Mouse (Mus musculus): Measurements from ENCODE around the gene Ttc7. TPM values are rescaled to one million over a fixed set of nuclear protein-coding genes. Genes with fewer than 3 reads are reported as not detected.

Gene Ttc7
- polyA plus RNA-seq, 1 experiment, result 88.6 TPM

GRCm38 (mm10) chr17:87335152-87335551, 52.5 kb downstream of the Ttc7 start:
- Histone ChIP-seq H3K27ac (ENCODE audit: insufficient read depth, low read length) (no peak overlapping the region), H3K4me1 (ENCODE audit: control insufficient read depth, insufficient read depth, insufficient read length) (no peaks in the 10 kb centered on the region), H3K4me3 (ENCODE audit: extremely low read depth, insufficient read depth, insufficient read length) (no peak overlapping the region), H3K36me3 (ENCODE audit: control insufficient read depth, insufficient read depth, low read length) (peaks cover 61% of the 10 kb centered on the region), H3K27me3 (ENCODE audit: control insufficient read depth, insufficient read depth, low read length) (no peaks in the 10 kb centered on the region)
- DNase-seq (ENCODE audit: low read depth in 1 of 2, low spot score in 2 of 2), result no peak
- no peak for TF ChIP-seq CTCF (IDR thresholded peaks at IDR 0.05; ENCODE audit: extremely low read depth, insufficient read depth, insufficient read length, insufficient replicate concordance)
- TF ChIP-seq POLR2A (IDR thresholded peaks at IDR 0.05; ENCODE audit: low read depth, low read length), result no peak
- WGBS, result 96% methylated on average over 14 of the region's 14 CpGs

GRCm38 (mm10) chr17:87335727-87336126, 53.0 kb downstream of the Ttc7 start:
- no peak overlapping the region for H3K4me3 ChIP-seq (ENCODE audit: extremely low read depth, insufficient read depth, insufficient read length)
- no peaks in the 10 kb centered on the region for H3K4me1 ChIP-seq (ENCODE audit: control insufficient read depth, insufficient read depth, insufficient read length)
- TF ChIP-seq POLR2A (IDR thresholded peaks at IDR 0.05; ENCODE audit: low read depth, low read length) (no peak), CTCF (IDR thresholded peaks at IDR 0.05; ENCODE audit: extremely low read depth, insufficient read depth, insufficient read length, insufficient replicate concordance) (no peak; the same call in 1 of the 2 replicates)
- WGBS, result 90% methylated on average over 2 of the region's 2 CpGs
- no peaks in the 10 kb centered on the region for H3K27me3 ChIP-seq (ENCODE audit: control insufficient read depth, insufficient read depth, low read length)
- DNase-seq (ENCODE audit: low read depth in 1 of 2, low spot score in 2 of 2), result no peak
- H3K36me3 ChIP-seq (ENCODE audit: control insufficient read depth, insufficient read depth, low read length), result peaks cover 60% of the 10 kb centered on the region
- no peak overlapping the region for H3K27ac ChIP-seq (ENCODE audit: insufficient read depth, low read length)

GRCm38 (mm10) chr17:87336910-87337309, 54.2 kb downstream of the Ttc7 start:
- no peak overlapping the region for H3K27ac ChIP-seq (ENCODE audit: insufficient read depth, low read length)
- H3K36me3 ChIP-seq (ENCODE audit: control insufficient read depth, insufficient read depth, low read length), result peaks cover 57% of the 10 kb centered on the region
- 93% methylated on average over 12 of the region's 12 CpGs for WGBS
- DNase-seq (ENCODE audit: low read depth in 1 of 2, low spot score in 2 of 2), result no peak
- H3K27me3 ChIP-seq (ENCODE audit: control insufficient read depth, insufficient read depth, low read length), result no peaks in the 10 kb centered on the region
- no peak overlapping the region for H3K4me3 ChIP-seq (ENCODE audit: extremely low read depth, insufficient read depth, insufficient read length)
- TF ChIP-seq CTCF (IDR thresholded peaks at IDR 0.05; ENCODE audit: extremely low read depth, insufficient read depth, insufficient read length, insufficient replicate concordance) (no peak), POLR2A (IDR thresholded peaks at IDR 0.05; ENCODE audit: low read depth, low read length) (no peak)
- no peaks in the 10 kb centered on the region for H3K4me1 ChIP-seq (ENCODE audit: control insufficient read depth, insufficient read depth, insufficient read length)

DNA sequence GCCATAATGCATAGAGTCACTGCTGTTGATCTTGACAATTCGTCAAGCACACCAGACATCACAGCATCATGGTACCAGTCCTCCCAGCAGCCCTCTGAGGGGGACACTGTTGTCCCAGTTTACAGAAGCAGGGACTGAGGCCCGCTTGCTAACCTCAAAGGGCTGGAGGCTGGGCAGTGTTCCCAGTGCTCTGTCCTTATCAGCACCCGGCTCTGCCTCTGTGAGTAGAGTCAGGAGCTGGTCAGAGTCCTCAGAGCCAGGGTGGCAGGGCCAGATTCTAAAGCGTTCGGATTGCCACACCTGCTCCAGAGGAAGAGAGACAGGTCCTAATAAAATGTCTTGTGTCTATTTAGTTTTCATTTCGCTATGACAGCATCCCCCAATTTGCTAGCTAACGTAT, 55.0 kb downstream of the Ttc7 start:
- peaks cover 62% of the 10 kb centered on the region for H3K36me3 ChIP-seq (ENCODE audit: control insufficient read depth, insufficient read depth, low read length)
- 88% methylated on average over 7 of the region's 7 CpGs for WGBS
- TF ChIP-seq POLR2A (IDR thresholded peaks at IDR 0.05; ENCODE audit: low read depth, low read length) (no peak), CTCF (IDR thresholded peaks at IDR 0.05; ENCODE audit: extremely low read depth, insufficient read depth, insufficient read length, insufficient replicate concordance) (no peak)
- H3K27me3 ChIP-seq (ENCODE audit: control insufficient read depth, insufficient read depth, low read length), result no peaks in the 10 kb centered on the region
- H3K4me3 ChIP-seq (ENCODE audit: extremely low read depth, insufficient read depth, insufficient read length), result no peak overlapping the region
- no peak overlapping the region for H3K27ac ChIP-seq (ENCODE audit: insufficient read depth, low read length)
- no peaks in the 10 kb centered on the region for H3K4me1 ChIP-seq (ENCODE audit: control insufficient read depth, insufficient read depth, insufficient read length)
- no peak for DNase-seq (ENCODE audit: low read depth in 1 of 2, low spot score in 2 of 2)

- 94% methylated on average over 1 of the region's 1 CpGs for WGBS
- H3K4me1 ChIP-seq (ENCODE audit: control insufficient read depth, insufficient read depth, insufficient read length), result peaks cover 6% of the 10 kb centered on the region; the same call in 1 of the 2 replicates
- no peak for DNase-seq (ENCODE audit: low read depth in 1 of 2, low spot score in 2 of 2)
- no peak for TF ChIP-seq CTCF (IDR thresholded peaks at IDR 0.05; ENCODE audit: extremely low read depth, insufficient read depth, insufficient read length, insufficient replicate concordance)
- no peak for TF ChIP-seq POLR2A (IDR thresholded peaks at IDR 0.05; ENCODE audit: low read depth, low read length)
- H3K27me3 ChIP-seq (ENCODE audit: control insufficient read depth, insufficient read depth, low read length), result no peaks in the 10 kb centered on the region
- no peak overlapping the region for H3K27ac ChIP-seq (ENCODE audit: insufficient read depth, low read length)
- peaks cover 58% of the 10 kb centered on the region for H3K36me3 ChIP-seq (ENCODE audit: control insufficient read depth, insufficient read depth, low read length)
- H3K4me3 ChIP-seq (ENCODE audit: extremely low read depth, insufficient read depth, insufficient read length), result no peak overlapping the region
These were observed 56.4 kb downstream of the Ttc7 start for GRCm38 (mm10) chr17:87339122-87339521.

GRCm38 (mm10) chr17:87343060-87343703, 60.5 kb downstream of the Ttc7 start:
- H3K4me1 ChIP-seq (ENCODE audit: control insufficient read depth, insufficient read depth, insufficient read length), result peaks cover 9% of the 10 kb centered on the region; the same call in 1 of the 2 replicates
- H3K27ac ChIP-seq (ENCODE audit: insufficient read depth, low read length), result no peak overlapping the region
- no peaks in the 10 kb centered on the region for H3K27me3 ChIP-seq (ENCODE audit: control insufficient read depth, insufficient read depth, low read length)
- H3K4me3 ChIP-seq (ENCODE audit: extremely low read depth, insufficient read depth, insufficient read length), result no peak overlapping the region
- TF ChIP-seq CTCF (IDR thresholded peaks at IDR 0.05; ENCODE audit: extremely low read depth, insufficient read depth, insufficient read length, insufficient replicate concordance) (no peak), POLR2A (IDR thresholded peaks at IDR 0.05; ENCODE audit: low read depth, low read length) (no peak)
- peaks cover 35% of the 10 kb centered on the region for H3K36me3 ChIP-seq (ENCODE audit: control insufficient read depth, insufficient read depth, low read length)
- DNase-seq (ENCODE audit: low read depth in 1 of 2, low spot score in 2 of 2), result no peak
- 93% methylated on average over 8 of the region's 8 CpGs for WGBS
